ENCODE assay signal across 41 mouse cellular contexts in the genomic region with DNA sequence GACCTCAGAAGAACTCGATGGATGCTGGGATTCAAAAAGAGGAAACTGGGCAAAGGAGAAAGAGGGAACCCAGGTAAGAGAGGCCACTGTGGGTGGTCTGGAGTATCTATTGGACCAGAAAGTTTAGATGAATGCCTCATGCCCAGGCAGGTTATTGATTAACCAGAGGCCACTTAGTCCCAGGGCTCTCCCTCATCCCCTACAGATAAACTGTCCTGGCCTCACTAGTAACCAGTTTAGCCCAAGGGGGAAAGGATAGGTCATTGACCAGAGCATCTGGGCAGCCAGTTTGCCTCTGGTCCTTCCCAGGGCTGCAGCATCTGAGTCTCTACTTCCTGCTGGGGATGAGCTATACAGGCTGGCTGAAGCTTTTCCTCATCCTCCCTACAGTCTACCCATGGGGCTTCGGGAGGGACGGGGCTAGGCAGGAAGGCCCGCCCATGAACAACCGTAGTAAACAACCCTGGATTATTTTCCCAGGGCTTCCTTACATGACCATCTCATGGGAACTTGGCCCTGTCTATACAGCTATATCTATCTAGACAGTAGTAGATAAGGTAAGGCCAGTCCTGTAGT. TPM values are rescaled to one million over a fixed set of nuclear protein-coding genes. Genes with fewer than 3 reads are reported as not detected.
DNase-seq lines count a peak whose midpoint lies in the region; ATAC-seq lines count a peak whose summit lies in the region.
"Had no signal": no experiment of that assay in that cellular context is flagged by ENCODE, and none has a peak within 500 bp of the region (broad histone marks: within the 10 kb centered on the region; RNA-seq: fewer than 3 reads in every experiment).

No protein-coding gene starts in this region.

- intact Hi-C loops in heart, postnatal 10 days (cut with DNase I) = no loop called here

- H3K9ac ChIP-seq in heart, embryonic 16.5 days (ENCODE audit: low read length) = no peak overlapping the region
- no peak overlapping the region for H3K9ac ChIP-seq in kidney, embryonic 15.5 days
- no peak overlapping the region for H3K9ac ChIP-seq in midbrain, embryonic 11.5 days (ENCODE audit: low read length)
- no peak overlapping the region for H3K9ac ChIP-seq in midbrain, embryonic 13.5 days (replicated peaks)
- H3K9ac ChIP-seq in liver, embryonic 15.5 days = no peak overlapping the region
- H3K9ac ChIP-seq: embryonic facial prominence, embryonic 13.5 days; forebrain, embryonic 15.5 days; heart, embryonic 12.5 days; hindbrain, embryonic 12.5 days; midbrain, embryonic 15.5 days; neural tube, embryonic 15.5 days had no signal

- H3K9me3 ChIP-seq in heart, embryonic 16.5 days (replicated peaks; ENCODE audit: control insufficient read depth, low read length) = no peaks in the 10 kb centered on the region
- H3K9me3 ChIP-seq in kidney, embryonic 15.5 days (replicated peaks) = no peaks in the 10 kb centered on the region
- H3K9me3 ChIP-seq in midbrain, embryonic 11.5 days (ENCODE audit: control insufficient read depth, low read length) = no peaks in the 10 kb centered on the region
- H3K9me3 ChIP-seq in midbrain, embryonic 13.5 days = no peaks in the 10 kb centered on the region
- no peaks in the 10 kb centered on the region for H3K9me3 ChIP-seq in liver, embryonic 15.5 days (replicated peaks)
- H3K9me3 ChIP-seq: embryonic facial prominence, embryonic 13.5 days; forebrain, embryonic 10.5 days; forebrain, embryonic 15.5 days; heart, embryonic 12.5 days; hindbrain, embryonic 12.5 days; midbrain, embryonic 15.5 days; neural tube, embryonic 15.5 days had no signal

- DNase-seq in heart, postnatal 10 days = no peak
- no peak for DNase-seq in kidney, postnatal 25 days
- no peak for DNase-seq in midbrain, embryonic 11.5 days (ENCODE audit: low spot score, missing footprints)
- DNase-seq in lung, adult 18-20 months = no peak
- DNase-seq: adrenal gland, postnatal 14 days; cerebellum, adult 11 months; cerebellum, adult 9-10 months; cerebellum, postnatal 36 days; embryo, embryonic 11 days; gastrocnemius, postnatal 25 days; heart, adult 18-20 months; kidney, adult 9 months; left cerebral cortex, postnatal 4 days; lung, adult 2 months; lung, postnatal 10 days; retina, postnatal 1 day; right cerebral cortex, postnatal 14 days; thymus, adult 2 months; thymus, postnatal 36 days had no signal

- H3K4me2 ChIP-seq in heart, embryonic 16.5 days (ENCODE audit: low read depth, low read length) = no peak overlapping the region
- no peak overlapping the region for H3K4me2 ChIP-seq in kidney, embryonic 15.5 days
- no peak overlapping the region for H3K4me2 ChIP-seq in midbrain, embryonic 11.5 days
- H3K4me2 ChIP-seq in midbrain, embryonic 13.5 days (replicated peaks) = no peak overlapping the region
- H3K4me2 ChIP-seq in liver, embryonic 15.5 days = no peak overlapping the region
- H3K4me2 ChIP-seq: embryonic facial prominence, embryonic 13.5 days; forebrain, embryonic 15.5 days; heart, embryonic 12.5 days; hindbrain, embryonic 12.5 days; midbrain, embryonic 15.5 days; neural tube, embryonic 15.5 days had no signal

- H3K4me3 ChIP-seq in heart, embryonic 16.5 days (ENCODE audit: low read length) = no peak overlapping the region
- H3K4me3 ChIP-seq in kidney, embryonic 15.5 days (replicated peaks) = no peak overlapping the region
- H3K4me3 ChIP-seq in midbrain, embryonic 11.5 days (ENCODE audit: low read depth, low read length) = no peak overlapping the region
- H3K4me3 ChIP-seq in midbrain, embryonic 13.5 days (replicated peaks) = no peak overlapping the region
- no peak overlapping the region for H3K4me3 ChIP-seq in liver, embryonic 15.5 days (replicated peaks)
- H3K4me3 ChIP-seq: embryonic facial prominence, embryonic 13.5 days; forebrain, embryonic 10.5 days; forebrain, embryonic 15.5 days; heart, embryonic 12.5 days; hindbrain, embryonic 12.5 days; midbrain, embryonic 15.5 days; neural tube, embryonic 15.5 days had no signal

- H3K36me3 ChIP-seq in heart, embryonic 16.5 days (ENCODE audit: control insufficient read depth, insufficient read depth) = peaks cover 10% of the 10 kb centered on the region
- peaks cover 11% of the 10 kb centered on the region for H3K36me3 ChIP-seq in kidney, embryonic 15.5 days
- H3K36me3 ChIP-seq in midbrain, embryonic 11.5 days (ENCODE audit: control insufficient read depth, insufficient read depth, low read length) = 0 out of 2 replicates have a peak, but pooled peaks cover 4% of the 10 kb centered on the region
- peaks cover 9% of the 10 kb centered on the region; the same call in 1 of the 2 replicates for H3K36me3 ChIP-seq in midbrain, embryonic 13.5 days
- peaks cover 16% of the 10 kb centered on the region for H3K36me3 ChIP-seq in liver, embryonic 15.5 days (replicated peaks)
- H3K36me3 ChIP-seq: forebrain, embryonic 15.5 days; midbrain, embryonic 15.5 days; neural tube, embryonic 15.5 days had no signal

- 73% methylated on average over 5 of the region's 5 CpGs for WGBS in heart, embryonic 16.5 days
- 68% methylated on average over 5 of the region's 5 CpGs for WGBS in kidney, embryonic 15.5 days
- WGBS in midbrain, embryonic 11.5 days = 82% methylated on average over 5 of the region's 5 CpGs
- WGBS in midbrain, embryonic 13.5 days = 84% methylated on average over 5 of the region's 5 CpGs
- WGBS in liver, embryonic 15.5 days (ENCODE audit: insufficient replicate concordance) = 47% methylated on average over 5 of the region's 5 CpGs

- no peaks in the 10 kb centered on the region for H3K27me3 ChIP-seq in heart, embryonic 16.5 days (ENCODE audit: control insufficient read depth, insufficient read depth, low read length)
- H3K27me3 ChIP-seq in kidney, embryonic 15.5 days = no peaks in the 10 kb centered on the region
- no peaks in the 10 kb centered on the region for H3K27me3 ChIP-seq in midbrain, embryonic 11.5 days (ENCODE audit: control insufficient read depth, insufficient read depth, low read length)
- H3K27me3 ChIP-seq in midbrain, embryonic 13.5 days = no peaks in the 10 kb centered on the region
- no peaks in the 10 kb centered on the region for H3K27me3 ChIP-seq in liver, embryonic 15.5 days
- H3K27me3 ChIP-seq: embryonic facial prominence, embryonic 13.5 days; forebrain, embryonic 15.5 days; heart, embryonic 12.5 days; hindbrain, embryonic 12.5 days; midbrain, embryonic 15.5 days; neural tube, embryonic 15.5 days had no signal

- peak; percentile 41; the same call in 1 of the 2 replicates for ATAC-seq in heart, embryonic 16.5 days (replicated peaks; ENCODE audit: extremely low read depth, insufficient read depth, low FRiP score)
- peak; percentile 84 for ATAC-seq in kidney, embryonic 15.5 days (replicated peaks; ENCODE audit: low FRiP score)
- ATAC-seq in midbrain, embryonic 11.5 days (ENCODE audit: low FRiP score) = 0 out of 2 replicates have a peak, but pooled peaks have one; percentile 34
- ATAC-seq in midbrain, embryonic 13.5 days = no peak
- ATAC-seq in liver, embryonic 15.5 days (ENCODE audit: insufficient read depth) = 0 out of 2 replicates have a peak, but pooled peaks have one; percentile 22
- ATAC-seq: forebrain, embryonic 15.5 days; hindbrain, postnatal 0 days; midbrain, embryonic 15.5 days had no signal

- H3K27ac ChIP-seq in heart, embryonic 16.5 days (ENCODE audit: low read length) = no peak overlapping the region
- H3K27ac ChIP-seq in kidney, embryonic 15.5 days = no peak overlapping the region
- no peak overlapping the region for H3K27ac ChIP-seq in midbrain, embryonic 11.5 days (ENCODE audit: low read depth, low read length)
- H3K27ac ChIP-seq in midbrain, embryonic 13.5 days = no peak overlapping the region
- no peak overlapping the region for H3K27ac ChIP-seq in liver, embryonic 15.5 days (replicated peaks)
- H3K27ac ChIP-seq: embryonic facial prominence, embryonic 13.5 days; forebrain, embryonic 10.5 days; forebrain, embryonic 15.5 days; hindbrain, embryonic 12.5 days; hindbrain, postnatal 0 days; macrophage; midbrain, embryonic 15.5 days; neural tube, embryonic 15.5 days had no signal

- H3K4me1 ChIP-seq in heart, embryonic 16.5 days (ENCODE audit: control insufficient read depth, insufficient read depth, low read length) = 0 out of 2 replicates have a peak, but pooled peaks cover 2% of the 10 kb centered on the region
- H3K4me1 ChIP-seq in kidney, embryonic 15.5 days = 0 out of 2 replicates have a peak, but pooled peaks cover 3% of the 10 kb centered on the region
- no peaks in the 10 kb centered on the region for H3K4me1 ChIP-seq in midbrain, embryonic 11.5 days (ENCODE audit: control insufficient read depth, insufficient read depth, low read length)
- H3K4me1 ChIP-seq in midbrain, embryonic 13.5 days (replicated peaks) = no peaks in the 10 kb centered on the region
- H3K4me1 ChIP-seq in liver, embryonic 15.5 days (replicated peaks) = peaks cover 6% of the 10 kb centered on the region; the same call in 1 of the 2 replicates
- H3K4me1 ChIP-seq: embryonic facial prominence, embryonic 13.5 days; forebrain, embryonic 10.5 days; heart, embryonic 12.5 days; hindbrain, embryonic 12.5 days; midbrain, embryonic 15.5 days; neural tube, embryonic 15.5 days had no signal

RNA-seq across cellular contexts. Expression of gene Gm38100, which starts 6.3 kb away (rescaled TPM):
- polyA plus RNA-seq in heart, embryonic 16.5 days (2015; fragmentation: Nextera tagmentation; extraction: Ambion mirVana) = 0.28 and 0.31 TPM in 2 replicates
- not detected for total RNA-seq in heart, postnatal 10 days (2021)
- 0.16 TPM in 1 of 2 replicates, not detected in the other for polyA plus RNA-seq in kidney, embryonic 15.5 days (2015; fragmentation: Nextera tagmentation; extraction: Ambion mirVana)
- 0.15 TPM in 1 of 2 replicates, not detected in the other for polyA plus RNA-seq in midbrain, embryonic 11.5 days (2014; fragmentation: Nextera tagmentation; extraction: Ambion mirVana)
- 0.12 TPM in 1 of 2 replicates, not detected in the other for polyA plus RNA-seq in midbrain, embryonic 13.5 days (2015; fragmentation: Nextera tagmentation; extraction: Ambion mirVana)
- polyA plus RNA-seq in liver, embryonic 15.5 days (2015; fragmentation: Nextera tagmentation; extraction: Ambion mirVana) = not detected in 2 replicates
- total RNA-seq: adrenal gland, postnatal 14 days; gastrocnemius, adult 18-20 months; gastrocnemius, postnatal 25 days; heart, adult 18-20 months; heart, postnatal 25 days; hindbrain, postnatal 0 days; layer of hippocampus, adult 18-20 months; layer of hippocampus, postnatal 14 days; left cerebral cortex, adult 8-10 months; left cerebral cortex, postnatal 4 days; megakaryocyte-erythroid progenitor cell, adult 5-6 weeks had no signal
- polyA plus RNA-seq: forebrain, embryonic 15.5 days; frontal cortex, adult 2 months; heart, embryonic 12.5 days; hindbrain, embryonic 12.5 days; hindbrain, postnatal 0 days; limb, embryonic 14.5 days; lung, adult 2 months; macrophage; midbrain, embryonic 15.5 days; neural tube, embryonic 15.5 days; small intestine, adult 2 months had no signal

RNA-seq across cellular contexts. Expression of gene Exo1, which starts 33.4 kb away (rescaled TPM):
- 28.7 and 32.7 TPM in 2 replicates for polyA plus RNA-seq in heart, embryonic 16.5 days (2015; fragmentation: Nextera tagmentation; extraction: Ambion mirVana)
- total RNA-seq in heart, postnatal 10 days (2021) = 1 to 10 TPM; 2.2 to 3.6 TPM
- 79.9 and 86.9 TPM in 2 replicates for polyA plus RNA-seq in kidney, embryonic 15.5 days (2015; fragmentation: Nextera tagmentation; extraction: Ambion mirVana)
- 114 and 138 TPM in 2 replicates for polyA plus RNA-seq in midbrain, embryonic 11.5 days (2014; fragmentation: Nextera tagmentation; extraction: Ambion mirVana)
- polyA plus RNA-seq in midbrain, embryonic 13.5 days (2015; fragmentation: Nextera tagmentation; extraction: Ambion mirVana) = 24.1 and 28.4 TPM in 2 replicates
- polyA plus RNA-seq in liver, embryonic 15.5 days (2015; fragmentation: Nextera tagmentation; extraction: Ambion mirVana) = 29.8 and 31.9 TPM in 2 replicates
- total RNA-seq: gastrocnemius, adult 18-20 months had no signal
